Mouse (Mus musculus) stomach, embryonic 14.5 days (tissue): ENCODE measurements at regions not wholly inside any gene's neighbourhood (a gene's known extent, or its start where the extent isn't known, plus 50 kb on each side); places are given as distances from the start of the nearest gene placed in this dataset.

ENCODE experiments used
- ATAC-seq: fragments of 200-750 bp; cut with Nextera tagmentation; 2 replicates; pipeline ENCODE4 v1.8.0; 2017; ENCODE audit warnings: low read depth, moderate TSS enrichment; ENCODE audit not compliant: insufficient number of reproducible peaks, insufficient read depth, low FRiP score
- H3K27ac ChIP-seq: fragments of 300-500 bp; sonication (generic); 2 replicates; pipeline ENCODE4 v1.5.1; 2014; ENCODE audit warnings: mild to moderate bottlenecking, low read length, moderate library complexity, mixed read lengths
- H3K27me3 ChIP-seq: fragments of 300-500 bp; sonication (generic); 2 replicates; pipeline ENCODE4 v1.6.1; 2014; ENCODE audit warnings: low read length, control low read depth, mixed read lengths; ENCODE audit not compliant: control insufficient read depth, insufficient read depth
- H3K36me3 ChIP-seq: fragments of 300-500 bp; sonication (generic); 2 replicates; pipeline ENCODE4 v1.6.1; 2014; ENCODE audit warnings: mild to moderate bottlenecking, control low read depth, low read length, moderate library complexity, mixed read lengths; ENCODE audit not compliant: control insufficient read depth, insufficient read depth
- H3K4me1 ChIP-seq: fragments of 300-500 bp; sonication (generic); 2 replicates; pipeline ENCODE4 v1.6.1; 2014; ENCODE audit warnings: low read length, control low read depth, mixed read lengths; ENCODE audit not compliant: control insufficient read depth, insufficient read depth
- H3K4me2 ChIP-seq: fragments of 300-500 bp; sonication (generic); replicated peaks from 2 replicates; pipeline ENCODE4 v1.6.1; 2014; ENCODE audit warnings: low read depth, low read length, control low read depth
- H3K4me3 ChIP-seq: fragments of 300-500 bp; sonication (generic); 2 replicates; pipeline ENCODE4 v1.5.1; 2014; ENCODE audit warnings: low read depth, low read length, control low read depth
- H3K9ac ChIP-seq: fragments of 300-500 bp; sonication (generic); replicated peaks from 2 replicates; pipeline ENCODE4 v1.6.1; 2014; ENCODE audit warnings: low read depth, mild to moderate bottlenecking, control low read depth, low read length, moderate library complexity, mixed read lengths
- H3K9me3 ChIP-seq: fragments of 300-500 bp; sonication (generic); 2 replicates; pipeline ENCODE4 v1.6.1; 2016; ENCODE audit warnings: low read depth, low read length, control low read depth; ENCODE audit not compliant: control insufficient read depth
- WGBS: fragments of 180-500 bp; shearing (Covaris S2); extraction: QIAGEN DNeasy Blood & Tissue Kit; methylation state at CpG from one replicate; pipeline ENCODE4 v1.1.7; 2014; 5-methylcytosine and 5-hydroxymethylcytosine counted together

- H3K27me3 ChIP-seq = no peaks in the 10 kb centered on the region
- no peak overlapping the region for H3K4me3 ChIP-seq
- 0 out of 2 replicates have a peak, but pooled peaks cover 3% of the 10 kb centered on the region for H3K4me1 ChIP-seq
- 42% methylated on average over 2 of the region's 2 CpGs for WGBS
- no peak for ATAC-seq
- no peak overlapping the region for H3K27ac ChIP-seq
- H3K9ac ChIP-seq = no peak overlapping the region
- H3K9me3 ChIP-seq = no peaks in the 10 kb centered on the region
- H3K4me2 ChIP-seq = no peak overlapping the region
- H3K36me3 ChIP-seq = no peaks in the 10 kb centered on the region
Observed at GRCm38 (mm10) chr2:84042793-84043192, 52.4 kb downstream of the Gm13691 start.

DNA sequence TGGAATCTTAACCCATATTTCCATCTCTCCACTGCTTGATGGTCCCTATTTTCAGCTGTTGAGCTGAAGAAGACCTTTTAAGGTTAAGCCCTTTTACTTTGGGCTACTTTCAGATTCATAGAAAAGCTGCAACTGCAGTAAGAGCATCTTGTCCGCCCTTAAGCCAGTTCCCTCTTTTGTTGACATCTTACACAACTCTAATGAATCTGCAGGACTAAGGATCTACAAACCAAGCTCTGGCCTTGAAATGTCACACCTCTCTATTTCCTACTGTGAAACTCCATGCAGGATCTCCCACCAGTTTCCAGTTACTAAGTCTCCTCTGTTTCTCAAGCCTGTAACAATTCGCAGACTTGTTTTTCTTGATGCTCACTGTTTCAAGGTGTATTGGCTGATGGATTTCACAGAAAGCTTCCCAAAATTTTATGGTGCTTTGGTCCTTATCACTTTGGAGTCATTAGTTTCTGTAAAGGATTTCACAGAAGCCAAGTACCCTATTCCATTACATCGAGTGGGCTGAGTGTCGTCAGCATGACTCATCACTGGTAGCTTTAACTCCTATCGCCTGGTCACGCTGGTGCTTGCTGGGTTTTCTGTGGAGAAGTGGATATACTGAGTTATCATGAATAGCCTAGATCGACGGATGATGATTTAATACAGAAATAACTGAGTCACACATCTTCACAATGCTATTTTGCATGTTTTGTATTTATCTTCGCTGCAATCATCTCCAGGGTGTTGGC lies 58.2 kb downstream of the Gm13691 start:
- no peaks in the 10 kb centered on the region for H3K9me3 ChIP-seq
- no peaks in the 10 kb centered on the region for H3K4me1 ChIP-seq
- ATAC-seq = peak; percentile 42; the same call in 1 of the 2 replicates
- no peaks in the 10 kb centered on the region for H3K36me3 ChIP-seq
- H3K4me3 ChIP-seq = no peak overlapping the region
- no peak overlapping the region for H3K9ac ChIP-seq
- no peaks in the 10 kb centered on the region for H3K27me3 ChIP-seq
- no peak overlapping the region for H3K4me2 ChIP-seq
- WGBS = 71% methylated on average over 9 of the region's 9 CpGs
- H3K27ac ChIP-seq = peak overlapping the region; percentile 59

DNA sequence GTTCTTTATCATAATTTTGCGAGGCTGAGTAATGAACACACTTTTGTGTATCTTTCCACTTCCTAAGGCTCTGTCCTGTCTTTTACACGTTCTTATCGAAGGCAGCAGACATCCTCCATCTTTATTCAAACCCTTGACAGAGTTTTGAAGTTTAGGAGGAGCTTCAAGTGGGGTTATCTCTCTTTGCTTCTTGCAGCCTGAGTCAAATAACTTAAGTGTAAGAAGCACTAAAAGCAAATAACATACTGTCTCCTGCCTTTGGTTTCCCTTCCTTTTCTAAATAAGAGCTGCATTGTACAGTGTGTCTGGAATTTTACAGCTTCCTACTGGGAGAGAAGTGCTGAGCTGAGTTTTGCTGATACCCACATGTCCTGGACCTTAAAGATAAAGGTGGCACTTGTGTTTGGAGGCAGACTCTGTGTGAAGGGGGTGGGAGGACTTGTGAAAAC lies 61.6 kb downstream of the Gm13691 start:
- no peaks in the 10 kb centered on the region for H3K36me3 ChIP-seq
- H3K27ac ChIP-seq = no peak overlapping the region
- H3K9ac ChIP-seq = no peak overlapping the region
- no peaks in the 10 kb centered on the region for H3K27me3 ChIP-seq
- H3K4me2 ChIP-seq = no peak overlapping the region
- WGBS = 31% methylated on average over 3 of the region's 3 CpGs
- H3K9me3 ChIP-seq = no peaks in the 10 kb centered on the region
- H3K4me3 ChIP-seq = no peak overlapping the region
- H3K4me1 ChIP-seq = no peaks in the 10 kb centered on the region
- peak; percentile 80; the same call in 1 of the 2 replicates for ATAC-seq

DNA sequence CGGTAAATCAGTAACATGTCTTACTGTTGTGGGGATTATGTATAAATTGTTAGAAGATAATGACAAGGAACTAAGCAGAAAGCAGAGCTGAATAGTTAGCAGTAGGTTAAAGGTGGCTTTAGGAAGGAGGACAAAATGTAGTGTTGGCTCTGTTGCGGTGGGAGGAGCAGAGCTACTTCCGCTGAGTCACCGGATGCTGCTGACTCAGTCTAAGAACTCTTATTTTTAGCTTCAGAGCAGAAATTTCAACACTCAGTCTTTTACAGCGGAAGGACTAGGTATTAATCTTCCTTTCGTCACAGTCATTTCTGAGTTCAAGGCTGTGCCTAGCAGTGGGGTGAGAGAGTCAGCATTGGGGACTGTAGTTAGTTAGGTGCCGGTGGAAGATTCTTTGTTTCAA lies 68.9 kb downstream of the Gm13691 start:
- ATAC-seq = peak; percentile 49; the same call in 1 of the 2 replicates
- Histone ChIP-seq H3K9ac (no peak overlapping the region), H3K4me2 (no peak overlapping the region), H3K27me3 (no peaks in the 10 kb centered on the region), H3K9me3 (no peaks in the 10 kb centered on the region), H3K4me3 (no peak overlapping the region), H3K36me3 (no peaks in the 10 kb centered on the region), H3K27ac (no peak overlapping the region), H3K4me1 (no peaks in the 10 kb centered on the region)
- 71% methylated on average over 7 of the region's 7 CpGs for WGBS

DNA sequence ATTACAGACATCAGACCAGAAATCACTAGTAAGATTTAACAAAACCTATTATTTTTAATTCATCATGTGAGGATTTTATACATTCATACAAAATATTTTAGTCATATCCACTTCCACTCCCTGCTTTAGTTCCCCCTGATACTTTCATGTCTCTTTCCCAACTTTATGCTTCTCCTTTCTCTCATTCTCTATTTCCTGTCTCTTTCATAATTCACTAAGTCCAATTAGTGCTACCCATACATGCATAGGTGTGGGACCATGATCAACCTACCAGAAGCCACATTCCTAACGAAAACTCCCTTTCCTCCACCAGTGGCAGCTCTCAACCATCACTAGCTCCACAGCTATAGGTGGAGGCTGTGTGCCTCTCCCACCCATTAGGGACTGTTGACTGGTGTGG lies 70.9 kb downstream of the Gm13691 start:
- WGBS = 74% methylated on average over 1 of the region's 1 CpGs
- Histone ChIP-seq H3K9ac (no peak overlapping the region), H3K9me3 (no peaks in the 10 kb centered on the region), H3K36me3 (no peaks in the 10 kb centered on the region), H3K4me1 (no peaks in the 10 kb centered on the region), H3K4me2 (no peak overlapping the region), H3K4me3 (no peak overlapping the region), H3K27ac (no peak overlapping the region), H3K27me3 (no peaks in the 10 kb centered on the region)
- ATAC-seq = no peak

- Histone ChIP-seq H3K27ac (no peak overlapping the region), H3K27me3 (no peaks in the 10 kb centered on the region), H3K9me3 (no peaks in the 10 kb centered on the region), H3K4me1 (no peaks in the 10 kb centered on the region), H3K4me2 (no peak overlapping the region), H3K36me3 (no peaks in the 10 kb centered on the region), H3K9ac (no peak overlapping the region), H3K4me3 (no peak overlapping the region)
- no peak for ATAC-seq
- 74% methylated on average over 2 of the region's 2 CpGs for WGBS
Observed at GRCm38 (mm10) chr2:84064371-84064770, 74.0 kb downstream of the Gm13691 start.

DNA sequence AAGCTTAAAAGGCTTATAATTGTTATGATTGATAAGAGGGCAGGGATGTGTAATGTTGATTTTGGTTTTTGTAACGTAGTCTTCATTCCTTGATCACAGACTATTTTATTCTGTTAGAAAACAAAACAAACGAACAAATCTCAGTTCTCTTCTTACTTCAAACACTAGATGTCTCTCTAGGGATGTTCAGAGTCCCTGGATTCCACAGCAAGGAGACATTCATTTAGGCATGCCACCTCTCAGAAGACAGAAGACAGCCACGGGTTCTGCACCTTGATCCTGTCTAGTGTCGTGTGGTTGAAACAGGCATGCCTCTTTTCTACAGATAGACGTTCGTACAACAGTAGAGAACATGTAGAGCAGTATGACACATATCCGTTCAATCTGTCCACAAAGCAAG lies 74.7 kb downstream of the Gm13691 start:
- no peak for ATAC-seq
- 51% methylated on average over 7 of the region's 7 CpGs for WGBS

GRCm38 (mm10) chr2:84065749-84066148 lies 75.4 kb downstream of the Gm13691 start:
- Histone ChIP-seq H3K4me1 (no peaks in the 10 kb centered on the region), H3K9ac (no peak overlapping the region), H3K27ac (no peak overlapping the region)

More for the DNA sequence above, 74.7 kb downstream of the Gm13691 start:
- Histone ChIP-seq H3K27ac (no peak overlapping the region), H3K9me3 (no peaks in the 10 kb centered on the region), H3K4me3 (no peak overlapping the region), H3K27me3 (no peaks in the 10 kb centered on the region), H3K36me3 (no peaks in the 10 kb centered on the region), H3K4me2 (no peak overlapping the region), H3K9ac (no peak overlapping the region), H3K4me1 (no peaks in the 10 kb centered on the region)

More at GRCm38 (mm10) chr2:84065749-84066148, 75.4 kb downstream of the Gm13691 start:
- WGBS = 80% methylated on average over 2 of the region's 2 CpGs
- no peak overlapping the region for H3K4me3 ChIP-seq
- H3K36me3 ChIP-seq = no peaks in the 10 kb centered on the region
- no peaks in the 10 kb centered on the region for H3K27me3 ChIP-seq
- H3K9me3 ChIP-seq = no peaks in the 10 kb centered on the region
- H3K4me2 ChIP-seq = no peak overlapping the region
- ATAC-seq = no peak
